Mouse (Mus musculus) kidney, adult 2 months (tissue): ENCODE results near the gene Cyren.

Experiments
- CTCF ChIP-seq: fragments of 200-500 bp; conservative IDR thresholded peaks from 2 replicates; pipeline ENCODE4 v1.5.1; 2011; ENCODE audit warnings: low read depth, mild to moderate bottlenecking, control low read depth, low read length, moderate library complexity, mixed read lengths; ENCODE audit not compliant: insufficient read depth, insufficient read length
- POLR2A ChIP-seq: fragments of 200-500 bp; IDR thresholded peaks from one replicate; pipeline ENCODE4 v1.6.1; 2011; ENCODE audit warnings: low read depth, low read length, control low read depth

GRCm38 (mm10) chr6:34927594-34927993, 49.7 kb upstream of the Cyren start:
- TF ChIP-seq POLR2A = no peak
- TF ChIP-seq CTCF = no peak
